Mouse (Mus musculus) hindbrain, embryonic 11.5 days (tissue): ENCODE data around the gene Actg1. TPM values are rescaled to one million over a fixed set of nuclear protein-coding genes. Genes with fewer than 3 reads are reported as not detected.

Source experiments
- ATAC-seq: fragments of 200-750 bp; cut with Nextera tagmentation; 2 replicates; pipeline ENCODE4 v1.8.0; 2017; ENCODE audit warnings: mild to moderate bottlenecking, moderate TSS enrichment, moderate library complexity; ENCODE audit not compliant: low FRiP score
- DNase-seq: peaks from one replicate; pipeline ENCODE4 v3.0.0-alpha.2; 2015; ENCODE audit warnings: low spot score
- H3K27ac ChIP-seq: fragments of 300-500 bp; sonication (generic); 2 replicates; pipeline ENCODE4 v1.5.1; 2014; ENCODE audit warnings: mild to moderate bottlenecking, low read depth, low read length
- H3K27me3 ChIP-seq: fragments of 300-500 bp; sonication (generic); 2 replicates; pipeline ENCODE4 v1.6.1; 2014; ENCODE audit warnings: mild to moderate bottlenecking, low read length, moderate library complexity, mixed read lengths; ENCODE audit not compliant: control insufficient read depth, insufficient read depth
- H3K36me3 ChIP-seq: fragments of 300-500 bp; sonication (generic); 2 replicates; pipeline ENCODE4 v1.6.1; 2014; ENCODE audit warnings: mild to moderate bottlenecking, low read length, moderate library complexity, mixed read lengths; ENCODE audit not compliant: control insufficient read depth, insufficient read depth
- H3K4me1 ChIP-seq: fragments of 300-500 bp; sonication (generic); replicated peaks from 2 replicates; pipeline ENCODE4 v1.6.1; 2014; ENCODE audit warnings: low read length, mixed read lengths; ENCODE audit not compliant: control insufficient read depth, insufficient read depth
- H3K4me2 ChIP-seq: fragments of 300-500 bp; sonication (generic); replicated peaks from 2 replicates; pipeline ENCODE4 v1.6.1; 2014; ENCODE audit warnings: mild to moderate bottlenecking, low read depth, low read length
- H3K4me3 ChIP-seq: fragments of 300-500 bp; sonication (generic); 2 replicates; pipeline ENCODE4 v1.5.1; 2014; ENCODE audit warnings: low read depth, low read length
- H3K9ac ChIP-seq: fragments of 300-500 bp; sonication (generic); 2 replicates; pipeline ENCODE4 v1.6.1; 2014; ENCODE audit warnings: low read depth, low read length
- H3K9me3 ChIP-seq: fragments of 300-500 bp; sonication (generic); 2 replicates; pipeline ENCODE4 v1.6.1; 2016; ENCODE audit warnings: low read length; ENCODE audit not compliant: control insufficient read depth
- WGBS: fragments of 180-500 bp; shearing (Covaris S2); extraction: QIAGEN DNeasy Blood & Tissue Kit; methylation state at CpG from one replicate; pipeline ENCODE4 v1.1.7; 2014; 5-methylcytosine and 5-hydroxymethylcytosine counted together
- polyA plus RNA-seq: library from polyadenylated mRNA; unstranded; fragments of >200 nt; fragmentation: Nextera tagmentation; extraction: Ambion mirVana; gene quantifications from 2 replicates; pipeline ENCODE4 v1.2.1, GENCODE M21; 2014

Gene Actg1
- polyA plus RNA-seq, 1 experiment from 2014 or later: 3,592 TPM

DNA sequence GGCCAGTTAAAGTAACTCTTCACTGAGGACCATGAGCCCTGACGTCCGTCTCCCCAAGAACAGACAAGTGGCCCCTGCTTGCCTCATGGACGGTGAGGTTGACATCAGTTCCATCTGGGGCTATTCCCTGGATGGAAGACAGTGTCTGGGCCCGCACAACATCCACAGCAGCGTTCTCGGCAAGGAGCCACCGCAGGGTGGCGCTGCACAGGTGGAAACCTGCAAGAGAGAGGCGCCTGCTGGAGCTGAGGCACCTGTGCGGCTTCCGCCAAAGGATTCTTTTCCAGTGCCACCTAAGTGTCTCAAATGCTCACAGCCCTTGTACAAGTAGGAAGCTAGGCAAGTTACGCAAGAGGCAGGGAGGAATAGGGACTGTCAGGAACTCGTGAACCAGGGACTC is 24.7 kb upstream of the Actg1 start:
- no peak overlapping the region for H3K27ac ChIP-seq
- no peaks in the 10 kb centered on the region for H3K27me3 ChIP-seq
- no peak overlapping the region for H3K9ac ChIP-seq
- 67% methylated on average over 13 of the region's 13 CpGs for WGBS
- no peak overlapping the region for H3K4me3 ChIP-seq
- no peak overlapping the region for H3K4me2 ChIP-seq
- ATAC-seq (no peak), DNase-seq (no peak)
- peaks cover 4% of the 10 kb centered on the region; the same call in 1 of the 2 replicates for H3K4me1 ChIP-seq
- peaks cover 9% of the 10 kb centered on the region; the same call in 1 of the 2 replicates for H3K36me3 ChIP-seq
- H3K9me3 ChIP-seq: no peaks in the 10 kb centered on the region

DNA sequence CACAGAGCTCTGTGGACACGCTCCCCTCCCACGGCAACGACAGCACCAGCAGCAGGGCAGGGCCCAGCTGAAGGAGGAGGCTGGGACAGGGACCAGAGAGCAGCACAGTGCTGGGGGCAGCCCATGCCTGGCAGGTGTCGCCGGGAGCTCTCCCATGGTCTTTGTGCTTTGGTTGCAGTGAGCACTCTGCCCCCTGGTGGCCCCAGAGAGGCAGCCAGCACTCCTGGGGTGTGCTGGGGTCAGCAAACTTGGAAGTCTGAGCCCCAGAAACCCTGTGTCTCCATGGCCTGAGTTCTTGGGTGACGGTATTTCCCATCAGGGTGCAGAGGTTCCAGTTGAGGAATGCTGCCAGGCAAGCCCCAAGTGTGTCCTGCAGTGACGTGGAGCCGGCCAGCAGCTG is 21.3 kb upstream of the Actg1 start:
- peak; percentile 75 for DNase-seq

DNA sequence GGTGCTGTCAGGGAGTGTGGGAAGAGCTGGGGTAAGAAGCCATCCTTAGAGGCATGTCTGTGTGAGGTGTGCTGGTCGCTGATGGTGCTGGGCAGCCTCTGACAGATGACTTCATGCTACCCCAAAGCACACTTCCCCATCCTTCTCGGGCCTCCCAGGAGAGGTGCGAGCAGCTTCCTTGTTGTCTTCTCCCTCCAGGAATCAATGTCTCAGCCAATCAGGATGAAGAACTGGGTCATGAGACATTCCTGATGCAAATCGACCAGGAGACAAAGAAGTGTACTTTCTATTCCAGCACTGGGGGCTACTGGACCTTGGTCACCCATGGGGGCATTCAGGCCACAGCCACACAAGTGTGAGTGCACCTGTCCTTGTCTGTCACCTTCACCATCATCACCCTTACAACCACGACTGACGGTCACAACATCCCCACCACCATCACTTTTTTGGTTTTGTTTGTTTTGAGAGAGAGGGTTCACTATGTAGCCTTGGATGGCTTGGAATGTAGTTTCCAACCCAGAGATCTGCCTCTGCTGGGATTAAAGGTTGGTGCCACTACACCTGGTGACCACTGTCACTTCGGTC is 18.2 kb upstream of the Actg1 start:
- no peak for DNase-seq
- Histone ChIP-seq H3K27ac (no peak overlapping the region), H3K27me3 (no peaks in the 10 kb centered on the region), H3K4me1 (peaks cover 3% of the 10 kb centered on the region), H3K4me3 (no peak overlapping the region), H3K9ac (no peak overlapping the region), H3K36me3 (peaks cover 3% of the 10 kb centered on the region; the same call in 1 of the 2 replicates), H3K9me3 (no peaks in the 10 kb centered on the region), H3K4me2 (no peak overlapping the region)
- no peak for ATAC-seq
- WGBS: 33% methylated on average over 7 of the region's 7 CpGs

More for the DNA sequence above, 21.3 kb upstream of the Actg1 start:
- Histone ChIP-seq H3K36me3 (peaks cover 7% of the 10 kb centered on the region; the same call in 1 of the 2 replicates), H3K27me3 (no peaks in the 10 kb centered on the region), H3K27ac (no peak overlapping the region), H3K9ac (0 out of 2 replicates have a peak overlapping the region, but pooled peaks have one; percentile 34), H3K4me3 (no peak overlapping the region), H3K4me1 (peaks cover 3% of the 10 kb centered on the region), H3K9me3 (no peaks in the 10 kb centered on the region), H3K4me2 (no peak overlapping the region; the same call in 1 of the 2 replicates)
- peak; percentile 64 for ATAC-seq
- WGBS: 47% methylated on average over 8 of the region's 8 CpGs

DNA sequence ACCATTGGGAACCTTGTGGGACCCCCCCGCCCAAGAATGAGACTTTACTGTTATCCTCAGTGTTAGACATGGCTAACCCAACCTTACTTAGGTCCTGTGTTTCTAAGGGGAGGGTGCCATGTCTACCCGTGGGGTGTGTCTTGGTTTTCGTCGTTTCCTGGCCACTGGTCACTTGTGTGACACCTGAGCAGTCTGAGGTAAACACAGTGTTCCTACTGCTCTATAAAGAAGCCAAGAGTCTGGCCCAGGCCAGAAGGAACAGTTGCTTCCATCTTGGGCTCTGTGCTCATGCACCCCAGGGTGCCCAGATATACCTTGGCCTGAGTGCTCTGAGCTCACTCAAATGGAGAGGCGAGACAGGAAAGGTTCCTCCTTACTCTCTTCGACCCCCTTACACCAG is 14.5 kb upstream of the Actg1 start:
- Histone ChIP-seq H3K4me1 (peaks cover 11% of the 10 kb centered on the region), H3K4me3 (no peak overlapping the region), H3K27ac (no peak overlapping the region), H3K9ac (no peak overlapping the region), H3K27me3 (no peaks in the 10 kb centered on the region), H3K36me3 (no peaks in the 10 kb centered on the region), H3K9me3 (no peaks in the 10 kb centered on the region), H3K4me2 (no peak overlapping the region)
- WGBS: 83% methylated on average over 6 of the region's 6 CpGs
- DNase-seq (no peak), ATAC-seq (no peak)

DNA sequence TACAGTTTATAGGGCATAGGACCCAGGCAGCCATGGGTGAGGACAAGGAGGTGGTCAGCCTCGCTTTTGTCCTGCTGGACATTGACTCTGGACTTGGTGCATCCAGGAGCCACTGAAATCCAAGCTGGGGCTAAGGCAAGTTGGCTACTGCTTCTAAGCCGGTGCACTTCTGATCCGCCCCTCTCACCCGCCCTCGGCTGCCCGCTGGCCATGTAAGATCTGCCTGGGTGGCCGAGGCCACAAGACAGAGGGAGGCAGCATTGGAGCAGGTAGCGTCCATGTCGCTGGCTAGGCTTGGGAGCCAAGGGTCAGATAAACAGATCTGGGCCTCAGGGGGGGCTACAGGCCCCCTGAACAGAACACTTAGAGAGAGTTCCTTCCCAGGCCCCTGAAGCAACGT is 13.0 kb upstream of the Actg1 start, which contains the start of gene Fscn2:
Gene Fscn2 (plus strand): TSS at position 240 of the 400 bp plus-strand sequence.
- Histone ChIP-seq H3K36me3 (no peaks in the 10 kb centered on the region), H3K4me2 (peak within 1 kb of the TSS; percentile 5; the same call in 1 of the 2 replicates), H3K27me3 (no peaks in the 10 kb centered on the region), H3K9ac (no peak within 1 kb of the TSS), H3K9me3 (no peaks in the 10 kb centered on the region), H3K4me3 (no peak within 1 kb of the TSS), H3K27ac (no peak within 1 kb of the TSS), H3K4me1 (peaks cover 9% of the 10 kb centered on the region)
- 72% methylated on average over 10 of the region's 10 CpGs for WGBS
- DNase-seq (no peak), ATAC-seq (no peak)

DNA sequence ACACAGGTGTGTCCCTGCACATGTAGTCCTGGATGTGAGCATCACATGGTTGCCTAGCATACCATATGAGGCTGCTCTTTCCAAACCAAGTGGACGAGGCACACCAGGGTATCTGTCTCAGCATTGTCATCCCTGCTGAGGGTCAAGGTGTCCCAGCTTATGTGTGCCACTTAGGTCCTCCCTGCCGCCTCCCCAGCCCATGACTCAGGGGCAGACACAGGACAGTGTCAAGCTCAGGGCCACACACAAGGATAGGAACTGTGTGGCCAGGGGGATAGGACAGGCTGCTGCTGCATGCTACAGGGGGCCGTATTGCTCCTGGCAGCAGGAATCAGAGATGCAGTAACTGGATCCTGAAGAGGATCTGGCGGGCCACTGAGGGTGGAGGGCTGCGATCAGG is 12.4 kb upstream of the Actg1 start:
- 73% methylated on average over 5 of the region's 5 CpGs for WGBS
- DNase-seq (no peak), ATAC-seq (no peak)

DNA sequence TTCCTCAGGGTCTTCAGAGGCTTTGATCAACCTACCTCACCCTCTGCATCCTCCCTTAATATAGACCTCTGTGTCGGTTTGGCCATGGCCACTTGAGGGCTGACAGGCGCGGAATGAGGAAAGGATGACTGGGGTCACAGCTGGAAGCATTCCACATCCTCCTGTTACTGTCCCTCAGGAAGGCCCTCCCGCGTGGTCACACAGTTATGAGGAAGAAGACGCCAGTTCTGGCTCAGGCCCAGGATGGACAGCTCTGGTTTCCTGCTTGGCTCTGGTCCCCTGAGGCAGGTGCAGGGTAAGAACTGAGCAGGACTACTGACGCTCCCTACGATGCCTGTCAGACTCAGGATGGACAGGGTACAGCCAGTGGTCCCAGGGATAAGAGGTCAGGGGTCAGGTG is 11.7 kb upstream of the Actg1 start:
- no peak overlapping the region for H3K9ac ChIP-seq
- H3K4me1 ChIP-seq: peaks cover 9% of the 10 kb centered on the region
- no peaks in the 10 kb centered on the region for H3K27me3 ChIP-seq
- DNase-seq (no peak), ATAC-seq (no peak)
- WGBS: 56% methylated on average over 8 of the region's 8 CpGs
- H3K9me3 ChIP-seq: no peaks in the 10 kb centered on the region
- H3K27ac ChIP-seq: no peak overlapping the region
- H3K36me3 ChIP-seq: no peaks in the 10 kb centered on the region
- no peak overlapping the region for H3K4me2 ChIP-seq
- H3K4me3 ChIP-seq: no peak overlapping the region

More for the DNA sequence above, 12.4 kb upstream of the Actg1 start:
- no peaks in the 10 kb centered on the region for H3K27me3 ChIP-seq
- H3K9me3 ChIP-seq: no peaks in the 10 kb centered on the region
- peaks cover 9% of the 10 kb centered on the region for H3K4me1 ChIP-seq
- no peak overlapping the region for H3K9ac ChIP-seq
- no peaks in the 10 kb centered on the region for H3K36me3 ChIP-seq
- H3K4me3 ChIP-seq: no peak overlapping the region
- peak overlapping the region; percentile 5; the same call in 1 of the 2 replicates for H3K4me2 ChIP-seq
- no peak overlapping the region for H3K27ac ChIP-seq

DNA sequence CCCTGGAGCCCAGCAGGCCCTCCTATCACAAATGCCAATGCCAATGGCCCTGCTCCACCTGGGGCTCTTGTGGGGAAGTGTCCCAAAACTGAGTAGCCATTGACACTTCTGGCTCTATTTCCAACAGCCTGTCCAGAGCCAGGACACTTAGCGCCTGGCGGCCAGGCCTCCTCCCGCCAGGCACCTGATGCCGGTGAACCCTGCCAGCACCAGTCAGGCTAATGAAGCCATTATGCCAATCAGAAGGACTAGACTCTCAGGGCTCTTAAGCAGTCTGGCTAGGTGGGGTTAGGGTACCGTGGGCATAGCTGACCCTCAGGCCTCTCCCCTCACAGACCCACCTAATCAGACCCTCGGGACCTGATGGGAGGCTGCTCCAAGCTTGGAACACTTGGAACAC is 11.0 kb upstream of the Actg1 start:
- no peak for ATAC-seq
- Histone ChIP-seq H3K4me2 (no peak overlapping the region), H3K4me3 (no peak overlapping the region), H3K27me3 (no peaks in the 10 kb centered on the region), H3K4me1 (peaks cover 9% of the 10 kb centered on the region), H3K36me3 (no peaks in the 10 kb centered on the region), H3K9ac (no peak overlapping the region), H3K27ac (no peak overlapping the region), H3K9me3 (no peaks in the 10 kb centered on the region)
- 89% methylated on average over 6 of the region's 6 CpGs for WGBS
- DNase-seq: no peak

DNA sequence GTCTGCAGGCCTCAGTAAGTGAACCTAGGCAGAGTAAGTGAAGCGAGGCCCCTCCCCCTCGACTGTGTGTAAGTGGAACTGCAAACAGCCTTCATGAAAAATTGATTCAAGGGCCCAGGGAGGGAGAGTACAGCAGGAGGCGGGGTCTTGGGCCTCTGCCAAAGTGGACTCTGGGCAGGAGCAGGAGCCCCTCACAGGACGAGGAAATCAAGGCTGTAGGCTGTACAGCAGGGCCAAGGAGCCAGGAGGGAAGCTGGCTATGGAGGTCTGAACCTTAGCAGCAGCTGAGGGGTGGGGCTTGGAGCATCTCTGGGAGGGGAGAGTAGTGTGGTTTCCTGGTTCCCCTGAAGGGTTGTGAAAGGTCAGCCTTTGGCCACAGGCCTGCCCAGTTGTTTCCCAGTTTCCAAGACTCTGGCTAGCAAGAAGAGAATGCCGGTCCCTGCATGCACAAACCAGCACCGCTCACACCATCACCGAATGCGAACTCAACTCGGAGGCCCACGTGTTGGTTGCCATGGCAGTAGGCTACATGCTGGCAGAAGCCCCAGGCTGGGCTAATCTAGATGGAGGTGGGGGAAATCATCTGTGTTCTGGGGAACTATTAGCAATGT is 9.6 kb upstream of the Actg1 start:
- DNase-seq: peak; percentile 73
- peak; percentile 78 for ATAC-seq
- peak overlapping the region; percentile 15; the same call in 1 of the 2 replicates for H3K4me2 ChIP-seq
- H3K9me3 ChIP-seq: no peaks in the 10 kb centered on the region
- no peaks in the 10 kb centered on the region for H3K27me3 ChIP-seq
- H3K36me3 ChIP-seq: no peaks in the 10 kb centered on the region
- peak overlapping the region; percentile 86 for H3K27ac ChIP-seq
- 19% methylated on average over 10 of the region's 10 CpGs for WGBS
- peaks cover 11% of the 10 kb centered on the region for H3K4me1 ChIP-seq
- no peak overlapping the region for H3K9ac ChIP-seq
- H3K4me3 ChIP-seq: no peak overlapping the region
